Mouse (Mus musculus): ENCODE data around the gene Coq10a. TPM values are rescaled to one million over a fixed set of nuclear protein-coding genes. Genes with fewer than 3 reads are reported as not detected.

The Coq10a gene
- polyA plus RNA-seq, 1 experiment = 32.1 TPM

GRCm38 (mm10) chr10:128410560-128410845 lies 41.7 kb upstream of the Coq10a start:
- peaks cover 16% of the 10 kb centered on the region for H3K4me1 ChIP-seq (ENCODE audit: control insufficient read depth, insufficient read depth, insufficient read length)
- no peak for TF ChIP-seq POLR2A (IDR thresholded peaks at IDR 0.05; ENCODE audit: low read depth, low read length)
- TF ChIP-seq CTCF (IDR thresholded peaks at IDR 0.05; ENCODE audit: extremely low read depth, insufficient read depth, insufficient read length, insufficient replicate concordance) = no peak
- no peak for DNase-seq (ENCODE audit: low read depth in 1 of 2, low spot score in 2 of 2)
- peaks cover 6% of the 10 kb centered on the region for H3K36me3 ChIP-seq (ENCODE audit: control insufficient read depth, insufficient read depth, low read length)
- H3K27ac ChIP-seq (ENCODE audit: insufficient read depth, low read length) = peak overlapping the region; percentile 85
- H3K27me3 ChIP-seq (ENCODE audit: control insufficient read depth, insufficient read depth, low read length) = no peaks in the 10 kb centered on the region
- peak overlapping the region; percentile 33; the same call in 1 of the 2 replicates for H3K4me3 ChIP-seq (ENCODE audit: extremely low read depth, insufficient read depth, insufficient read length)
- WGBS = 16% methylated on average over 4 of the region's 4 CpGs

GRCm38 (mm10) chr10:128409692-128410559 lies 41.1 kb upstream of the Coq10a start:
- TF ChIP-seq POLR2A (IDR thresholded peaks at IDR 0.05; ENCODE audit: low read depth, low read length) (0 out of 2 replicates have a peak, but pooled peaks have one; percentile 17), CTCF (IDR thresholded peaks at IDR 0.05; ENCODE audit: extremely low read depth, insufficient read depth, insufficient read length, insufficient replicate concordance) (peak; percentile 86)
- 6% methylated on average over 35 of the region's 36 CpGs for WGBS
- Histone ChIP-seq H3K4me1 (ENCODE audit: control insufficient read depth, insufficient read depth, insufficient read length) (peaks cover 16% of the 10 kb centered on the region), H3K4me3 (ENCODE audit: extremely low read depth, insufficient read depth, insufficient read length) (peak overlapping the region; percentile 75), H3K36me3 (ENCODE audit: control insufficient read depth, insufficient read depth, low read length) (peaks cover 3% of the 10 kb centered on the region), H3K27ac (ENCODE audit: insufficient read depth, low read length) (peak overlapping the region; percentile 85), H3K27me3 (ENCODE audit: control insufficient read depth, insufficient read depth, low read length) (no peaks in the 10 kb centered on the region)
- peak; percentile 96 to 97 for DNase-seq (ENCODE audit: low read depth in 1 of 2, low spot score in 2 of 2)

GRCm38 (mm10) chr10:128408591-128409535 lies 40.1 kb upstream of the Coq10a start:
- Histone ChIP-seq H3K4me3 (ENCODE audit: extremely low read depth, insufficient read depth, insufficient read length) (peak overlapping the region; percentile 75), H3K27ac (ENCODE audit: insufficient read depth, low read length) (0 out of 2 replicates have a peak overlapping the region, but pooled peaks have one; percentile 44), H3K4me1 (ENCODE audit: control insufficient read depth, insufficient read depth, insufficient read length) (peaks cover 15% of the 10 kb centered on the region), H3K36me3 (ENCODE audit: control insufficient read depth, insufficient read depth, low read length) (peaks cover 1% of the 10 kb centered on the region), H3K27me3 (ENCODE audit: control insufficient read depth, insufficient read depth, low read length) (no peaks in the 10 kb centered on the region)
- peak in 1 of 2 experiments; percentile 17 for DNase-seq (ENCODE audit: low read depth in 1 of 2, low spot score in 2 of 2)
- 21% methylated on average over 35 of the region's 35 CpGs for WGBS
- TF ChIP-seq CTCF (IDR thresholded peaks at IDR 0.05; ENCODE audit: extremely low read depth, insufficient read depth, insufficient read length, insufficient replicate concordance) (no peak), POLR2A (IDR thresholded peaks at IDR 0.05; ENCODE audit: low read depth, low read length) (no peak)

- 90% methylated on average over 7 of the region's 7 CpGs for WGBS
- Histone ChIP-seq H3K36me3 (ENCODE audit: control insufficient read depth, insufficient read depth, low read length) (peaks cover 2% of the 10 kb centered on the region; the same call in 1 of the 2 replicates), H3K4me1 (ENCODE audit: control insufficient read depth, insufficient read depth, insufficient read length) (peaks cover 4% of the 10 kb centered on the region), H3K27me3 (ENCODE audit: control insufficient read depth, insufficient read depth, low read length) (no peaks in the 10 kb centered on the region), H3K27ac (ENCODE audit: insufficient read depth, low read length) (no peak overlapping the region), H3K4me3 (ENCODE audit: extremely low read depth, insufficient read depth, insufficient read length) (no peak overlapping the region)
- TF ChIP-seq POLR2A (IDR thresholded peaks at IDR 0.05; ENCODE audit: low read depth, low read length) = no peak
- TF ChIP-seq CTCF (IDR thresholded peaks at IDR 0.05; ENCODE audit: extremely low read depth, insufficient read depth, insufficient read length, insufficient replicate concordance) = no peak
- no peak for DNase-seq (ENCODE audit: low read depth in 1 of 2, low spot score in 2 of 2)
Measured at GRCm38 (mm10) chr10:128403931-128404330, 35.1 kb upstream of the Coq10a start.

- no peaks in the 10 kb centered on the region for H3K4me1 ChIP-seq (ENCODE audit: control insufficient read depth, insufficient read depth, insufficient read length)
- WGBS = 73% methylated on average over 9 of the region's 9 CpGs
- no peak overlapping the region for H3K27ac ChIP-seq (ENCODE audit: insufficient read depth, low read length)
- no peak overlapping the region for H3K4me3 ChIP-seq (ENCODE audit: extremely low read depth, insufficient read depth, insufficient read length)
- TF ChIP-seq POLR2A (IDR thresholded peaks at IDR 0.05; ENCODE audit: low read depth, low read length) = no peak
- TF ChIP-seq CTCF (IDR thresholded peaks at IDR 0.05; ENCODE audit: extremely low read depth, insufficient read depth, insufficient read length, insufficient replicate concordance) = no peak
- no peaks in the 10 kb centered on the region for H3K27me3 ChIP-seq (ENCODE audit: control insufficient read depth, insufficient read depth, low read length)
- peaks cover 2% of the 10 kb centered on the region; the same call in 1 of the 2 replicates for H3K36me3 ChIP-seq (ENCODE audit: control insufficient read depth, insufficient read depth, low read length)
- no peak for DNase-seq (ENCODE audit: low read depth in 1 of 2, low spot score in 2 of 2)
Measured at GRCm38 (mm10) chr10:128401638-128402037, 32.8 kb upstream of the Coq10a start.

- 66% methylated on average over 2 of the region's 2 CpGs for WGBS
- H3K36me3 ChIP-seq (ENCODE audit: control insufficient read depth, insufficient read depth, low read length) = peaks cover 2% of the 10 kb centered on the region; the same call in 1 of the 2 replicates
- no peaks in the 10 kb centered on the region for H3K4me1 ChIP-seq (ENCODE audit: control insufficient read depth, insufficient read depth, insufficient read length)
- H3K27me3 ChIP-seq (ENCODE audit: control insufficient read depth, insufficient read depth, low read length) = no peaks in the 10 kb centered on the region
- TF ChIP-seq POLR2A (IDR thresholded peaks at IDR 0.05; ENCODE audit: low read depth, low read length) = no peak
- TF ChIP-seq CTCF (IDR thresholded peaks at IDR 0.05; ENCODE audit: extremely low read depth, insufficient read depth, insufficient read length, insufficient replicate concordance) = no peak
- H3K27ac ChIP-seq (ENCODE audit: insufficient read depth, low read length) = no peak within 1 kb of the TSS
- DNase-seq (ENCODE audit: low read depth in 1 of 2, low spot score in 2 of 2) = no peak
- no peak within 1 kb of the TSS for H3K4me3 ChIP-seq (ENCODE audit: extremely low read depth, insufficient read depth, insufficient read length)
Measured at GRCm38 (mm10) chr10:128401056-128401455, 32.3 kb upstream of the Coq10a start, which contains the start of gene Slc39a5. Gene Slc39a5, minus strand, starts transcription at chr10:128401229.
